Mouse (Mus musculus): ENCODE results near the gene Nek6.

GRCm38 (mm10) chr2:38614437-38614836 is 103.0 kb downstream of the Nek6 start:
- TF ChIP-seq GATA1 (IDR thresholded peaks at IDR 0.05; ENCODE audit: borderline replicate concordance, low read length): no peak
- TF ChIP-seq FLI1 (IDR thresholded peaks at IDR 0.05; ENCODE audit: low read length): no peak

All from megakaryocyte, embryonic 14.5 days (primary cell).